Mouse (Mus musculus) layer of hippocampus, adult 8-10 months (tissue): ENCODE results near the gene Qtrt2. TPM values are rescaled to one million over a fixed set of nuclear protein-coding genes. Genes with fewer than 3 reads are reported as not detected.

Source experiments
- DNase-seq, 2 experiments: peaks; one replicate each; pipeline ENCODE4 v3.0.0; 2022; ENCODE audit warnings: low spot score in 2 of 2
- total RNA-seq, 4 experiments: library from RNA; stranded (reverse); gene quantifications; 2 replicates each; pipeline ENCODE4 v1.2.4; 2022

Gene Qtrt2
- total RNA-seq: 10 to 100 TPM; 37.7 to 56.4 (median 40.0) TPM

DNA sequence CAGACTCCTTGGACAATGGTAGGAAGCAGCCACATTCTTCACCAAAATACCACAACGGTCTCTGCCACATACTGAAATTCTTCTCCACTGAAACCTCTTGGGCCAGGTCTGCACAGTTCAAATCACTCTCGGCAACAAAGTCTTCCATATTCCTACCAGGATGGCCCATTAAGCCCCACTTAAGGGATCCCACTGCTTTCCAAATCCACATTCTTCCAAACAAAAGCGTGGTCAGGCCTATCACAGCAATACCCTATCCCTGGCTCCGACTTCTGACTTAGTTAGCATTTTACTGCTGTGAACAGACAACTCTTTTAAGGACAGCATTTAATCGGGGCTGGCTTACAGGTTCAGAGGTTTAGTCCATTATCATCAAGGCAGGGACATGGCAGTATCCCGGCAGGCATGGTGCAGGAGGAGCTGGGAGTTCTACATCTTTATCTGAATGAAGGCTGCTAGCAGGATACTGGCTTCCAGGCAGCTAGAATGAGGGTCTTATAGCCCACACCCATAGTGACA lies at the start of gene Qtrt2:
Qtrt2 (minus strand) TSS at position 469 of the 519 bp plus-strand sequence.
- DNase-seq: no peak

DNA sequence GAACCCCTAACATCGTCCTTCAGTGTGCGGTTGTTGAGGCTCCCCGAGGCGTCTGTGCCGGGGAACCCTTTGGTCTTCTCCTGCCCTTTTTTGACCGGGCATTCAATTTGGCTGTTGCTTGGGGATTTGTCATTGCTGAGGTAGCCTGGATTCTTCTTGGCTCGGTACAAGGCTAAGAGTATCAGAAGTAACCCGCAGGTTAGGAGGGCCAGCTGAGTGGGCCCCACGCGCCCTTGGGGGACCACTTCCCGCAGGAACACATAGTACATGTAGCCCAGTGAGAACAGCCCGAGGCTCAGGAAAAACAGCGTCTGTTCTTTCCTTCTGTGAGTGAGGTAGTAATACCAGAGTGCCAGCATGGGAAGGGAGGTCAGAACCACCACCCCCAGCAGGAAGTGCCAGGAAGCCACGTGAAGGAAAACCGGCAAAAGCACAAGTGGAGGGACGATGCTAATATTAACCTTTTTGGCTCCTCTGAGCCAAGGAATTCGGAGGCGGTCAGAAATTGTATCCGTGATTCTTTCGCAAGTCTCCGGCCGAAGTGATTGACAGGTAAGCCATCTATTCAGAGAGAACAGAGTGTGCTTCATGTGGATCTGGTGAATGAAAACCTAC lies 47.1 kb upstream of the Qtrt2 start:
- no peak for DNase-seq

DNA sequence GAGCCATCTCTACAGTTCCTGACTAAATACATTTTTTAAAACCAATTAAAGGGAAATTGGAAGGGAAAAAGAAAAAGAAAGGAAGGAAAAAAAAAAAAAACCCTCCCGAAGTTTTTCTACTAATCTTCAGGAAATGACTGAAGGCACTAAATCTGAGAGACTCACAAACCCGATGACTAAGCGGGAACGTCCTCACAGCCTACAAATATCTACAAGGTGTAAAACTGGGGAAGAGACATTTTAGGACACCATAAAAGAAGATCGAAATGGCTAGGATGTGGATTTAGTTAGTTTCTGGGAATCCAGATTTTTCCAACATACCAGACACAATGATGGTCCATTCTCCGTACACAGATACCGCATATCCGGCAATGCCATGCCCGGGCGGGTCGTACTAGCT lies 46.5 kb upstream of the Qtrt2 start:
- DNase-seq: no peak

DNA sequence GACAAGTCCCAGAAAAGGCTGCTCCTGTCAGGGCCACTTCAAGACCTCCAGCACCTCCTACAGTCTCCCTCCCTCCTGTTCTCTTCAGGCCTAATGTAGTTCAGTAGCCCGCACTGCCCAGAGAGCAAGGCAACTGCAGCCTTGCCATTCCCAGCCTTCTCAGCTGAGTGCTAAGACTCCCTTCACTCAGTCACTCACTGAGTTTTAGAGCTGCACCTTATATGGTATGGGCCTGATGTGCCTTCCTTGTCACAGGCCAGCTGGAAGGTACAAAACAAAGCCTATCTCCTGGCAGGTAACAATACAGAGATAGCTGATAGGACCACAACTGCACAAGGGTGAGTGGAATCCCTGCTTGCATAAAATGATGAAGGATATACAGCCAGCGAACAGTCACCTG lies 45.8 kb upstream of the Qtrt2 start:
- DNase-seq: no peak

DNA sequence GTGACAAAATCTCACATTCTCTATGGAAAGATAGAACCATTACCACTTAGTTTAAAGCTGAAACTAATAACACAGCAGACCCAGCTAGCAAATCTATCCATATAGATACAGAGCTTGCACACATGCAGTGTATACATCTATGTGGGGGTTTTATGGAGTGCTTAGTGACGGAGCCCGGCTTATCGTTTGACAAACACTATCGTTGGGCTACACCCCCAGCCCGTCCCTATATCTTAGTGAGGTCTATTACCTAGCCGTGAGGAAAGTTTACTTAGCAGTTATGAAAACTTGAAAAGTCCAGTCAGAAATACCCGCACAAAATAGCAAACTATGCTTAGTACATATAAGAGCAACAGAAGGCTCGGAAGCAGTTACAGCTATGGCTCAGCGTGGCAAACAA lies 45.1 kb upstream of the Qtrt2 start:
- no peak for DNase-seq

DNA sequence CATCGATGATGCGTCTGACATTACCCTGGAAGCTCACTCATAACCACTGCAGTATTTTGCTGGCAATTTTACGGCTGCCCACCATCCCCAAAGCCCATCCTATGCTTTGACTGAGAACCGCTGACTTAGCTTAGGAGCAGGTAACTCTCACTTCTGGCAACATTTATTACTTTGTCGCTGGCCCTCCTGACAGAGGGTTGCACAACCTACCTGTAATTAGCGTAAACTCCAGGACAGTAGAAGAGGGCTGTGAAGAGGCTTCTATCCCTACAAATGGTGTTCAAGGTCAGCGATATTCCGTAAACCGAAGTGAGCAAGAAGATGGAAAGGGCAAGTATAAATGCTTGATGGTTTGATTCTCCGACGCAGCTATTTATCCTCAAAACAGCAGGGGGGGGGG lies 44.6 kb upstream of the Qtrt2 start:
- DNase-seq: no peak

DNA sequence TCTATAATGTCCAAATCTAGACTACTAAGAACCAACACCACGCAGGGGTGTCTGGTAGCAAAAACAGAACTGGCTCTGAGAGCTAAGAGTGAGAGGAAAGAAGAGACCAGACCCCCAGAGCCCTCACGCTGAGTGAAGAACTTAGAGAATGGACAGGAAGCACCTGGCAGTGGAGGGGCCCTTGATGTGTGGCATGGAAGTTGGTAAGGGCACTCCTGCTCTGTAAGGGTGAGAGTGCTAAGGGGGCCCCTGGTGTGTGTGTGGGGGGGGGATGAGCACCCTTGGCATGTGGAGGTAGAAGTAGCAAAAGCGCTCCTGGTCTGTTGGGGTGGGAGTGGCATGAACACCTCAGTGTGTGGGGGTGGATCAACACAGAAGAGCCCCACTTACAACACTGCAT lies 43.8 kb upstream of the Qtrt2 start:
- no peak for DNase-seq

DNA sequence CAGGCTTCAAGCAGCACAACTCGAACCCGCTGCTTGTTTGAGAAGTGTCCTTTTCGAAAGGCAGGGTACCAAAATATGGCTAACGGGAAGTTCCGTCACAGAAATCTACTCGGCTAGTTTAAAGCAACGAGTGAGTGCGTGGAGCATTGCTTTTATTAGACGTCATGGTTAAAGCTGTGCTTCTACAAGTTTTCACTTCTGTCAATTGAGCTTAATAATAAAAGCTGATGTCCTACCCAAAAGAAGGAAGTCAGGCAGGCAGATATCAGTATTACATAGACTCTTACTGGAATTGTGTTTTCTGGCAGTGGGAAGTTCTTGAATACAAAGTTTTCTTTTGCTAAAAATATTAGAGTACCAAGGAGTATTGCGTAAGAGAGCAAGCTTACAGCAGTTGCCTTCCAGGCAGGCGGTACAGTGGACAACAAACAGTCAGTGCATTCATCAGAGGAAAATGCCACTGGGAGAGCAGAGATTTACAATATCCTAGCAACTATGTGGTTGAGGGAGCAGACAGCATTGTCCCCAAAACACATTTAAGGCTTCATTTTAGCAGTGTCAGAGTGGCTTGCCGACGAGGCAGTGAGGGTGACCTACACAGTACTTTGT lies 39.3 kb upstream of the Qtrt2 start:
- no peak for DNase-seq

DNA sequence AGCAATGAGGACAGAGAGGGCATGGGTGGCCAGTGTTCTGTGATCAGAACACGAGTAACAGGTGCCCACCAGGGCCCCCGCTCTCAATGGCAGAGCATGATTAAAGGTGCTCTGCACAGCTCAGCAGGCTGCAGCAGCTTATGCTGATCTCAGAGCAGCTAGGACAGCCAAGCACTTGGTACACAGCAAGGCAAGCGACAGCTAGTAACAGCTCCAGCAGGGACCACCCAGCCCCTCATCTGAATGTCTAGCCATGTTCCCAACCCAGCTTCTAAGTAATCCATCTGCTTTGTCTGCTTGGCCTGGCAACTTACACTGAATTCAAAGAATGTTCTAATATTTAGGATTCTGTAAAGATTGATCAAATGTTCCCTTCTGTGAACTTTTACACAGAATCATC lies 37.2 kb upstream of the Qtrt2 start:
- DNase-seq: no peak

DNA sequence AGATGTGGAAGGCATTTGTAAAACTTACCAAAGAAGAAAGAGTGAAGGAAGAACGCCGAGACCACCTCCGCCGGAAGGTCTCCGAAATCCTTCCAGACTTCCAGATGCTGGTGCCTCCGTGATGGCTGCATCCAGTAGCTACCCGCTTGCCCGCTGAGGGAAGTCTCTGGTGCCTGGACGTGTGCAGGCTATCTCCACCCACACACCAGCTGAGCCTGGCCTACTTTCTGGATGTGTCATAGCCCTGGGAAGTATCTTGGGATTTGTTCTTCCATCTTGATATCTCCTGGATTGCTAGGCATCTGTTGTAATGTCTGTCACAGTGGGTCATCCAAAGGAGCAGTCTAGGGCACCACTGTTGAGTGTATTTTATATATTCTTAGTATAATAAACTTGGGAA lies 36.7 kb upstream of the Qtrt2 start:
- no peak for DNase-seq

DNA sequence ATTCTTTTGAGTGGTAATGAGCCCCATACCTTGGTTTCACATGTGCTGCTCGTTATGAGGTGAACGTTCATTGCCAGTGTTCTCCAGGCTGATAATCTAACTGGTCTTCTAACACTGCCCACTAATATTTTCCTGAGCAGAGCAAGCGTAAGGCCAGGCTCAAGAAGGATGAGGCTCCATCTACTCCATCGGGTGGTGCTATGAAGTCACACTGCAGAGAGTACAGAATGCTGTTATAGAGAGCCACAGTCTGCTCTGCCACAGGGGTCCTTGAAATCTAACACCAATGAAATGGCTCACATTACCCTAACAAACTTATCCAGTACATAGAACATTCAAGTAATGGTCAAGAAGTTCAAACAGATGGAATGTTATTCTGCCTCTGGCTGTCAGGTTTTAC lies 31.4 kb upstream of the Qtrt2 start:
- no peak for DNase-seq

DNA sequence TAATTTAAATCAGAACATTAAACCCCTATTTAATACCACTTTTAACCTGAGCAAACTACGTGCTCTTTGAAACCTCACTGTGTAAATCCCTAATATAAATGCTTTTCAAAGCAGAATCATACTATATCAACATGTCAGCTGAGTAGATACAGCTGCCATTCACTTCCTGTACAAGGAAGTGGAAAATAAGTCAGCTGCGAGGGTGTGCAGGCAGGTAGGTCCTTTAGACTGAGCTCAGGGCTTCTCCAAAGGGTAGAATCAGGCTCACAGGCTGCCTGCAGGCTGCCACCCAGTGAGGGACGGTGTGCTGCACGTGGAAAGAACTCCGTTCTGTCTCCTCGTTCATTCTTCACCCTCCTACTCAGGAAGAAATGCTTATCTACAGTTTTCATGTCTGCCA lies 28.3 kb upstream of the Qtrt2 start:
- no peak for DNase-seq

DNA sequence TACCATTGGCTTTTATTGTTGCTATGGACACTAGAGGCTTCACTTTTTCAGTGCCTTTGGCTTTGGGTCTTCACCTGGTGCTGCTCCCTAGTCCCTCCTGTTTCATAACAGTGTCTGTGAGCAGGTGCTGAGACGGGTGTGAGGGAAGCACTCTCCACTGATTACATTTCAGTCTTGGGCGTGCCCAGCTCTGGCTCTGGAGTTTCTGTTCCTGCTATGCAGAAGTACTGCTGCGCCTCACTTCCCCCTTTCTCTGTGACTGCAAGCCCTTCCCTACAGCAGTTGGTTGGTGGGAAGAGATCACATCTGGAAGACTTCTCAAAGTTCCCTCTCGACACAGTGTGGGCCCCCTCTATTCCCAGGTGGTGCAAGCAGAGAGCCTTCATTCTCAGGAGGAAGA lies 25.0 kb upstream of the Qtrt2 start:
- no peak for DNase-seq

DNA sequence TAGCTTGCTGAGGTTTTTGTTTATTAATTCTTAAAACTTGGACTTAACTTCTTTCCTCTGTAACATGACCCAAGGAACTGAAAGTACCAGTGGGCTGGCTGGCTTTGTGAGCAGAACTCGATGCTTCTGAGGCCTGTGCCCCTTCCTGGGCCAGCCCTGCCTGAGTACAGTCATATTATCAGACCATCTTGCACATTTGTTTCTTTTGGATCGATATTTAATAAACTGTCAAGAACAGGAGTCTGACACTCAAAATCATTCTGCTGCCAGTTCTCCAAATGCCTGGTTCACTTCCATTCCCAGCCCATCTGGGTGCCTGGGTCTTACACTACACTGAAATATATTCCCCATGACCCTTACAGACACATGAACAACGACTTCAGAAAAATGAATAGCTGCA lies 19.3 kb upstream of the Qtrt2 start:
- no peak for DNase-seq

DNA sequence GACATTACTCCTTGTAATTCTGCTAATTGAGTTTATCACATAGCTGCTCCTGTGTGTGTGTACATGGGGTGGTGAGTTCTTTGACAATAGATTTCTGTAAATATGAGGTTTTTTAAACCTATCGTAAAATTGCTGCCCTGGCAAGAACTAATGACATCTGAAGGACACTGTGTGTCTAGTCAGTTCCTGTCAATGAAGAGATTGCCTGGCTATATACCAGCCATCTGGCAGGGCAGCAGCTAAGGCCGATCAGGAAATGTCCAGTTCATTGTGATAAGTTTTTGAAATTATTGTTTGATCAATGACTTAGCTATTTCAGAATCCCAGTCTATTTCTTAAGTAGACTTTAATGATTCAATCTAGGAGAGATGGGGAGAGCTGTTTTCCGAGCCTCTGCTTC lies 18.7 kb upstream of the Qtrt2 start:
- DNase-seq: no peak

DNA sequence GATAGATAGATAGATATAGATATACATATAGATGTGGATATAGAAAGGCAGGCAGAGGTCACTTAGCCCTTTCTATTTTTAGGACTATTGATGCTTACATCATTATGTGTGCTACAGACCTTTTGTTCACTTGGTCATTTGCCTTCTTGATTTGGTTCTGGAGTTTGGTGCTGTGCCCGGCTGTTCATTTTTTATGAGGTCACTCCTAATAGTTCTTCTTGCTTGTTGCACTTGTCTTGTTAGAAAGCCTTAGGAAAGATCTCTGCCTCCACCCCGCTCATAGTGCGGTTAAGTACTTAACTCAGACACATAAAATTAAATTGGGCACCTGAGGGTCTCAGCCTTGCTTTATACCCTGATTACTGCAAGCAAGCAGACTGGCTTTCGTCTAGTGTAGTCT lies 14.2 kb upstream of the Qtrt2 start:
- no peak for DNase-seq

DNA sequence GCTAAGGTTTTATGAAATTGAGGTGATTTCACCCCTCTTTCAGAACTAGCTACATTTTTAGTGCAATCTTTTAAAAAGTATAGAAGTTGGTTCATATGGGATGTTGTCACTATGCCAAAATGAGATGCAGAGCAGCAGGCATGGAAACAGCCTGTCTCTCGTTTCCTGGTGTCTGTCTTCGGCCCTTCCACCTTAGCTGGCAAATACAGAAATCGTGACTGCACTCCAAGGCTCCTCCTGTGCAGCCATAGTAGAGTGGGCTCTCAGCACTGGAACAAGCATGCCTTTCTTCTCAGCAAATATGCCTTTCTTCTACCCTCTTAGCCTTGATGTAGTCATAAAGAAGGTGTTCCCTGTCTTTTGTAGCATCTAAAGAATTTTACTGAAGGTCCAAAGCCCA lies 9.3 kb upstream of the Qtrt2 start:
- no peak for DNase-seq

DNA sequence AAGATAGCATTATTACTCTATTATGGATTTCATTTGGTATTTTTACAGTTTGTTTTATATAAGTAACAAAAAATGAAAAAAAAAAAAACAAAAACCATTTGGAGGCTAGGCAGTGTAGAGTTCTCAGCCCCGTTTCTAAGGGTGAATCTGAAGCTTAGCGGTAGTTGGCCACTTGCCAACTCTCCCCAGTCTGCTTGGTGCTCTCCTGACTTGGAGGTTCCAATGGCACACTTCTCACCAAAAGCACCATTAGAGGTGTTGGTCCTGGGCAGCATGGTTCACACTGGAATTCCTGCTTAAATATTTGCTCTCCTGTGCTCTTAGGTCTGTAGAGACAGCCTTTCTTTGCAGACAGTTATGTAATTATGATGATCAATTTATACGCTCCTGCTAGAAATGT lies 8.8 kb upstream of the Qtrt2 start:
- DNase-seq: no peak

DNA sequence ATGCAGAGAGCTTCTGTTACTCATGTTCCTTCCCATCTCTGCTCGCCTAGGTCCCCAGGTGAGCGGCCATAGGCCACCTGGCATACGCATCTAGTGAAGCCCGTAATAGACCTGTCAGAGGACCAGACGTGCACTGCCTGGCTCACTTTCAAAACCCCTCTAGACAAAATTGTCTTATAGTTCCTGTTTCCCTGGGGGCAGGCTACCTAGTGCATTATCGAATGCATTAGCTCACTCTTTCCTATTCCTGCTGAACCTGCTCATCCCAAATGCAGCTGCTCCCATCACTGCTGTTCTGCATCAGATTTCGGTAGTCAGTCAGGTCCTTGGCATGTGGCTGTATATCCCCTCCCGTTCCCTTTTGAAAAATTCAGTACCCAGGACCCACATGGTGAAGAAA lies 8.2 kb upstream of the Qtrt2 start:
- no peak for DNase-seq

DNA sequence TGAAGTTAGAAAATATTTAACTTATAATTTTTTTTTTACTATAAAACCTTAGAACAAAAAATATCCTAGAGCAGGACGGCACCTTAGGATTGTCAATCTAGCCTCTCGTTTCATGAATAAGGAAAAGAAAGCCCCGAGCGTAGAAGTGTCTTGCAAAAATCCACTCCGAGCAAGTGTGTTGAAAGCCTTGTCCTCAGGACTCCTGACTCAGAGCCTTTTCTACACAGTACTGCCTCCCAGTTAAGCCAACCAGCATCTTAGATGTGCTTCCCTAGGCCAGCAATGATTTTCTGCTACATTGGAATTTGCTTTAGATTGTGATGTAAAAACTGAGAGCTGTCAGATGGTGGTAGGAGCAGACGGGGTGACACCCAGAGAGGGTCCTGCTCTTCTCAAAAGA lies 6.4 kb upstream of the Qtrt2 start:
- DNase-seq: no peak

DNA sequence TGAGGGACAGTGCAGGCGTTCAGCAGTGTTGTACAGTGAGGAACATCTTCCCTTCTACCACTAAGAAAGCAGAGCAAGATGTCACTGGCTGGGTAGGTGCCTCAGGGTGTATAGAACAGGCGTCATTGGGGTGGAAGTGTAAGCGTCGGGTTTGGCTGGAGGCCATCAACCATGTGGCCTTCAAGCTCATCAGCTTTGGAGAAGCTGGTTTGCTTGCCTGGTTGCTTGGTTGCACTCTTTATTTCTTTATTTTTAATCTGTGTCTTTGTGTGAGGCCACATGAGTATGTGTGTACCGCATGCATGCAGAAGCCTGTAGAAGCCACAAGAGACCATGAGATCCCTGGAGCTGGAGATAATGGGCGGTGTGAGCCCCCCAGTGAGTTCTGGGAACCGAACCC lies 5.7 kb upstream of the Qtrt2 start:
- no peak for DNase-seq

DNA sequence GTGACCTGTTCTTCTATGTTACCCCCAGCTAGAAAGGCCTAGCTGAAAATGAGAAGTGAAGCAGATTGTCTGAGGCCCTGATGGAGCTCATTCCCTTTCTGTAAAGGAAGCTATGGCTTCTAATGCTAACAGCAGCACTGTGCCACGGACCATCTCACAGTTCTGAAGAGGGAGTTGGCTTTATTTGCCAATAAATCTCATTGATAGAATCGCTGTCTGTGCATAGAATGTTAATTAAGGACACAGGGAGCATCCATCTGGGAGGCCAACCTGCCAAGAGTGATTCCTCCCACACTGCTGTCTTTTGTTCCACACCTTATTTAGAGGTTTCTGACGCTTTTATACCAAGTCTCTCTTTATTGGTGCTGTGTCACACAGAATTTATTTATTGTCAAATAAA lies 4.9 kb upstream of the Qtrt2 start:
- no peak for DNase-seq

DNA sequence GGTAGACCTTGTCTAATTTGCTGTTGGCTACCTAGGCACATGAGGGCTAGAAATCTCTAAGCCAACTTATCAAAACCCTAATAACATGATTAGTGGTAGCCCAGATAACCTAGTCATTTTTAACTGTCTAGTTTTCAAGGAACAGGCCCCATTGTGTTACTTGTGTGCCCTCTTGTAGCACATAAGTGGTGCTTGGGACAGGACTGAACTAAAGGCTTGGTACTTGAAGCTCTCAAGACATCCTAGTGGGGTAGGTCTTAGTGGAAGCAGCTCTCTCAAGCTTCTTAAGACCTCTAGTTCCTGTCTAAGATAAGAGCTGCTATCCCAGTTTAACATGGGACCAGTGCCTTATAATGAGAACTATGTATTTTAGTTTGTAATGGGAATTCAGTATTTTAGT lies 4.0 kb upstream of the Qtrt2 start:
- DNase-seq: no peak

DNA sequence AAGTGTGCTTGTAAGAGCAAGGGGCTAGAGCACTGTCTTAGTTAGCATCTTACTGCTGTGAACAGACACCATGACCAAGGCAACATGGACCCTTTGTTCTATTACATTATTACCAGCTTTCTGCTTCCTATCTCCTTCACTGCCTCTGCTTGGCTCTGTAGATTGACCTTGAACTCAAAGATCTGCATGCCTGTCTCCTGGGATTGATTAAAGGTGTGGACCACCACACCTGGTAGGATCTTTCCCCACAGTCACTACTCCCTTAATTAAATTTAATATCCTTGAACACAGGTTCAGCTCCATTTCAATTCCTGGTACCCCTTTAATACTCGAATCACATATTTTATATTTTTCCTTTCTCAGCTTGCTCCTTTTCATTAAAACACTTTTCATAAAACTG lies 763 bp downstream of the Qtrt2 start:
- no peak for DNase-seq
